Mouse (Mus musculus): ENCODE results near the gene Lilra5. TPM values are rescaled to one million over a fixed set of nuclear protein-coding genes. Genes with fewer than 3 reads are reported as not detected.
"Not testable (repeated sequence)": the region's sequence is repeated elsewhere in the genome, so short reads cannot be mapped to it uniquely, and the experiment has no call there.

Gene Lilra5
- polyA plus RNA-seq, 1 experiment from 2014 or later, result 1.1 TPM

DNA sequence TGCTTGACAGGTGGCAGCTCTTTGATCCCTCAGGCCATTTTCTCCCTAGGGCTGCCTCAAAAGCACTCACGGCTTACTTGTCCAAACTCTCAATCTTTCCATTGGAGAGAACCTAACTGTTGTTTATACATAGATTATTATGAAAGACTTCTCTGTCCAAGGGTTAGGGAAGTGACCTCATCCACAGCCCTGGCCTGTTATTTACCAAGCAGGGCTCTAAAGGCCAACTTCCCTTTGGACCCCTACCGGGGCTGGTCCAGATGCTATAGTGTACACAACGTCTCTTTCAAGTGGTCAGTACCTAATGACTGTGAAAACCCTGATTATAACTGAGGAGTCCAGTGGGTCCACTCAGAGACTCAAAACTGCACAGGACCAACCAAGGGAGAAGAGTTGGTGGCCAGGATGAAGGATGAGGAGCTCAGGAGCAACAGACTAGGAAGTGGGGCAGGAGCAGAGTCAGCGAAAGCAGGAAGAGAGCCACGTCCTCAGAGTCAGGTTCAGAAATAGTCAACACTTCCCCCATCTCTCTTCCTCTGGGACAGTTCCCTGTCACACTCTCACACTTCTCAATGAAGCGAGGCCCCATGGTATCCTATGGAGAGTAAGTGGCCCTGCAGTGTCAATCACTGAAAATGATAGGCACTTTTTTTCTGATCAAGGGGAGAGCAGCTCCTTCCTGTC, 1.6 kb downstream of the Lilra5 start:
- Histone ChIP-seq H3K27me3 (replicated peaks; ENCODE audit: insufficient read depth, low read length) (no peaks in the 10 kb centered on the region), H3K4me1 (ENCODE audit: insufficient read depth, low read depth, low read length) (no peaks in the 10 kb centered on the region), H3K27ac (ENCODE audit: low read length) (no peak overlapping the region), H3K4me2 (replicated peaks; ENCODE audit: low read depth, low read length) (no peak overlapping the region), H3K4me3 (ENCODE audit: low read depth, low read length) (no peak overlapping the region), H3K36me3 (ENCODE audit: insufficient read depth, low read length) (no peaks in the 10 kb centered on the region), H3K9ac (replicated peaks; ENCODE audit: low read depth) (no peak overlapping the region), H3K9me3 (ENCODE audit: low read length) (no peaks in the 10 kb centered on the region)
- TF ChIP-seq EP300 (IDR thresholded peaks at IDR 0.05) (no peak), CTCF (IDR thresholded peaks at IDR 0.05) (no peak)
- peak; percentile 33; the same call in 1 of the 2 replicates for ATAC-seq
- peak; percentile 15 for DNase-seq (ENCODE audit: low spot score)
- WGBS, result 52% methylated on average over 6 of the region's 6 CpGs

- 81% methylated on average over 1 of the region's 1 CpGs for WGBS
- not testable (repeated sequence) for H3K4me3 ChIP-seq (ENCODE audit: low read depth, low read length); H3K27me3 ChIP-seq (replicated peaks; ENCODE audit: insufficient read depth, low read length); ATAC-seq; H3K9ac ChIP-seq (replicated peaks; ENCODE audit: low read depth); H3K4me1 ChIP-seq (ENCODE audit: insufficient read depth, low read depth, low read length); H3K27ac ChIP-seq (ENCODE audit: low read length); H3K4me2 ChIP-seq (replicated peaks; ENCODE audit: low read depth, low read length); DNase-seq (ENCODE audit: low spot score); H3K36me3 ChIP-seq (ENCODE audit: insufficient read depth, low read length); H3K9me3 ChIP-seq (ENCODE audit: low read length)
Measured at GRCm38 (mm10) chr7:4251211-4251610, 13.7 kb downstream of the Lilra5 start.

DNA sequence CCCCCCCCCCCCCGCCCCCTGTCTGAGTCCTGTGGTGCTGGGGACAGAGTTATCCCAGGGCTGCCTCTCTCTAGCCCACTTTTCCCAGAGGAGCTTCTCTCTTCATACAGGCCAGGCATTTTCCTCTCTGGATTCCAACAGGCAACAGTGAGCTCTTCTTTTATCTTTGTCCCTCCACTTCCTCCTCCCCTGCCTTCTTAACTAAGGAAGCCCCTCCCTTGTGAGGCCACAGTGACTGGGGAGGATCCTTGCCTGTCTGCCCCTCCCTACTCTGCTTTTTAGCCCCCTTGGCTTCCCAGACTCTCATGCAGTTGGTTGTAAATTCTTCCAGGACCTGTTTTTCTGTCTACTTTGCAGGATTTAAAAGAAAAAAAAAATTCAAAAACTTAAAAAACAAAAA, 18.5 kb downstream of the Lilra5 start:
- H3K27ac ChIP-seq (ENCODE audit: low read length); H3K36me3 ChIP-seq (ENCODE audit: insufficient read depth, low read length); H3K9me3 ChIP-seq (ENCODE audit: low read length); H3K4me3 ChIP-seq (ENCODE audit: low read depth, low read length); H3K4me1 ChIP-seq (ENCODE audit: insufficient read depth, low read depth, low read length); H3K9ac ChIP-seq (replicated peaks; ENCODE audit: low read depth); H3K27me3 ChIP-seq (replicated peaks; ENCODE audit: insufficient read depth, low read length); ATAC-seq; DNase-seq (ENCODE audit: low spot score); H3K4me2 ChIP-seq (replicated peaks; ENCODE audit: low read depth, low read length): not testable (repeated sequence)
- WGBS, result no CpG with 5 or more reads among the region's 1 CpGs

DNA sequence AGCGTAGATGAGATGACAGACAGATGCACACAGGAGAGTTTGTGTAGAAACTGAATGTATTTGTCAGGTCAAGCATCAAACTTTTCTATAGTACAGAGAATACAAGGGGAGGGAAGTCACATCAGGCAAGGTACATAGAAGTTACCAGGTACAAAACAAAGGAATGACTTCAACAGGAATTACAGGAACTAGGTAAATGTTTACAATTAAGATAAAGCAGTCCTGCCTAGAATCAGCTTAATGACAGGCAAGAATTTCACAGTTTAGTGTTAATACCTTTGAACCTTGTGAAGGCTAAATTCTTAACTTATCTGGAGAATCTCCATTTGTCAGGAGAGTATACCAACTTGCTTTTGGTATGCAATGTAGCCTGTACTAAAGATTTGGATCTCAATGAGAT, 23.0 kb downstream of the Lilra5 start:
- H3K9ac ChIP-seq (replicated peaks; ENCODE audit: low read depth); H3K27ac ChIP-seq (ENCODE audit: low read length); DNase-seq (ENCODE audit: low spot score); H3K36me3 ChIP-seq (ENCODE audit: insufficient read depth, low read length); ATAC-seq; H3K9me3 ChIP-seq (ENCODE audit: low read length); H3K27me3 ChIP-seq (replicated peaks; ENCODE audit: insufficient read depth, low read length); H3K4me3 ChIP-seq (ENCODE audit: low read depth, low read length); H3K4me1 ChIP-seq (ENCODE audit: insufficient read depth, low read depth, low read length); H3K4me2 ChIP-seq (replicated peaks; ENCODE audit: low read depth, low read length): not testable (repeated sequence)
- WGBS, result 86% methylated on average over 1 of the region's 1 CpGs

DNA sequence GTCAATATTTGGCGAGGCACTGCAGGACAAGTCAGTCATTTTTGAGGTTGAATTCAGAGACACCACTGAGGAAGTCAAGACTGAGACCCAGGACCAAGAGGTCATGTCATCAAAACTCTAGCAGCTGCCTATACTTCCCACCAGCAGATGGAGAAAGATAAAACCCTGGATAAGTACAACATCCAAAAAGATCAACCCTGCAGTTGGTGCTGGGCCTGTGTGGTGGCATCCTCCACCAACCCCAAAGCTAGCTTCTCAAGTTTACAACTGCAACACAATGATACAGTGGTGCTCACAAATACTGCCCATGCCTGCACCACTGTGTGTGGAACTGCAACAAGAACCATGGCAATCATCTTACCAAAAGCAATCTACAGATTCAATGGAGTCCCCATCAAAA, 34.6 kb downstream of the Lilra5 start:
- H3K36me3 ChIP-seq (ENCODE audit: insufficient read depth, low read length); H3K27me3 ChIP-seq (replicated peaks; ENCODE audit: insufficient read depth, low read length); H3K4me3 ChIP-seq (ENCODE audit: low read depth, low read length); H3K4me2 ChIP-seq (replicated peaks; ENCODE audit: low read depth, low read length); H3K4me1 ChIP-seq (ENCODE audit: insufficient read depth, low read depth, low read length); H3K27ac ChIP-seq (ENCODE audit: low read length); DNase-seq (ENCODE audit: low spot score); H3K9me3 ChIP-seq (ENCODE audit: low read length); ATAC-seq; H3K9ac ChIP-seq (replicated peaks; ENCODE audit: low read depth): not testable (repeated sequence)
- 48% methylated on average over 1 of the region's 1 CpGs for WGBS

DNA sequence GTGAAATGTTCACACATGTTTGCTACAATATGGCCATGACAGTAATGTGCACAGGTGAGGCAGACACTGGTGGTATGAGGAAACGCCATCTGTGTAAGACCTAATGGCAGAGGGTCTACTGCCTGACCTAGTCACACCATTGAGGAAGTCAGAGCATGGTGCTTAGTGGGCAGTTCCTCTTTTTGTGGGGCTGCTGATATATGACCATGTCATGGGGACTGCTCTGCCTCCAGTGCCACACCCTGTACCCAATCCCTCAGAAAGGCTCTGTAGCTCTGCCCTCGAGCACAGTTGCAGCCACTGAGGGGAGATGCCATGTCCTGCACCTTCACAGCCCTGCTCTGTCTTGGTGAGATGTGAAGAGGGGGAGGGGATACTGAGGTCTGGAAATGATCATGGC, 36.3 kb downstream of the Lilra5 start:
- ATAC-seq; H3K36me3 ChIP-seq (ENCODE audit: insufficient read depth, low read length): not testable (repeated sequence)
- 46% methylated on average over 2 of the region's 2 CpGs for WGBS

DNA sequence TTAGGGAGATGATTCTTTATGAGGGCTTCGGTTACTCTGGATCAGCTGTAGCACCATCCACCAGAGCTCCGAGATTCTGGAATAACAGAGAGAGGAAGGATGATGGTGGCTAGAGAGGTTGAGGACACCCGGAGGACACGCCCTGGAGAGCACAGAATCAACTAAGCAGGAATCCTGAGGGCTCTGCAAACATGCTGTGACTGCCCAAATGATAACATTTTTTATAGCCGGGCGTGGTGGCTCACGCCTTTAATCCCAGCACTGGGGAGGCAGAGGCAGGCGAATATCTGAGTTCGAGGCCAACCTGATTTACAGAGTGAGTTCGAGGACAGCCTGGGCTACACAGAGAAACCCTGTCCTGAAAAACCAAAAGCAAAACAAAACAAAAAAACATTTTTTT, 37.9 kb downstream of the Lilra5 start:
- ATAC-seq; H3K36me3 ChIP-seq (ENCODE audit: insufficient read depth, low read length); H3K9ac ChIP-seq (replicated peaks; ENCODE audit: low read depth); H3K4me3 ChIP-seq (ENCODE audit: low read depth, low read length); DNase-seq (ENCODE audit: low spot score); H3K27me3 ChIP-seq (replicated peaks; ENCODE audit: insufficient read depth, low read length); H3K4me2 ChIP-seq (replicated peaks; ENCODE audit: low read depth, low read length); H3K4me1 ChIP-seq (ENCODE audit: insufficient read depth, low read depth, low read length); H3K9me3 ChIP-seq (ENCODE audit: low read length); H3K27ac ChIP-seq (ENCODE audit: low read length): not testable (repeated sequence)
- WGBS, result 88% methylated on average over 10 of the region's 10 CpGs

More for the DNA sequence above, 36.3 kb downstream of the Lilra5 start:
- not testable (repeated sequence) for H3K4me2 ChIP-seq (replicated peaks; ENCODE audit: low read depth, low read length); H3K27me3 ChIP-seq (replicated peaks; ENCODE audit: insufficient read depth, low read length); H3K4me3 ChIP-seq (ENCODE audit: low read depth, low read length); H3K9me3 ChIP-seq (ENCODE audit: low read length); H3K9ac ChIP-seq (replicated peaks; ENCODE audit: low read depth); H3K27ac ChIP-seq (ENCODE audit: low read length); H3K4me1 ChIP-seq (ENCODE audit: insufficient read depth, low read depth, low read length)
- peak; percentile 19 for DNase-seq (ENCODE audit: low spot score)
